Mouse (Mus musculus) CD4-positive helper T cell, adult 2 months (primary cell): ENCODE results near the gene Gm26558.

Experiments
- DNase-seq: peaks from one replicate; pipeline ENCODE4 v3.0.0-alpha.2; 2012; ENCODE audit warnings: low read depth, missing footprints, low spot score

Gm26558 gene

DNA sequence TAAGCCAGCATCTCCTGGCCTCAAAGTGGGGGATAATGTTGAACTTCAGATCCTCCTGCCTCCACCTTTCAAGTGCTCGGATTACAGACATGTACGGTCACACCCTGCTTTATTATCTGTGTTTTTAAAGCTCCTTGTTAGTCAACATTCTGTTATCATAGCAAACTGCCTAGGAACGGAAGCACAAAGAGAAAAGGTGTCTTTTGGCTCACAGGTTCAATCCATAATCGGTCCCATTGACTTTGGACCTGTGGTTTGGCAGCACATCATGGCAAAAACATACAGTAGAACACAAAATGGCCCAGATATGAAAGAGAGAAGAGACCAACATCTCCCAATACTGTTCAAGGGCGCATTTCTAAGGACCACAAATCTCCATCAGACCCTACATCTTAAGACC, 13.6 kb downstream of the Gm26558 start:
- no peak for DNase-seq

DNA sequence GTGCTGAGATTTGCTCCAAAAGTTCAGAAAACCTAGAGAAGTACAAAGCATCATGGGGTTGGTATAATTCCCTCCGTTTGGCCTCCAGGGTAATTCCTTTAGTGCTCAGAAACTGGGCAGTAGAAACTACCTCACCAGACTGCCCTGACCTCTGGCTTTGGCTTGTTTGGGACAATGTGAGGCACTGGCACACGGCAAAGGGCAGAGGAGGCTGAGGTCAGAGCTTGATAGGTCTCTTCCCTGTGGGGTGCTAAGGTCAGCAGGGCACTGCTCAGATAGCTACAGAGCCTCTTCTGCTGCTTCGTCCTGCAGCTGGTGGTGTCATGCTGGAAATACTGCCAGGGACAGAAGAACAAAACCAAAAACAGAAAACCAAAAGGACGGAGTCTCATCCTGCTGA, 14.2 kb downstream of the Gm26558 start:
- DNase-seq: no peak

DNA sequence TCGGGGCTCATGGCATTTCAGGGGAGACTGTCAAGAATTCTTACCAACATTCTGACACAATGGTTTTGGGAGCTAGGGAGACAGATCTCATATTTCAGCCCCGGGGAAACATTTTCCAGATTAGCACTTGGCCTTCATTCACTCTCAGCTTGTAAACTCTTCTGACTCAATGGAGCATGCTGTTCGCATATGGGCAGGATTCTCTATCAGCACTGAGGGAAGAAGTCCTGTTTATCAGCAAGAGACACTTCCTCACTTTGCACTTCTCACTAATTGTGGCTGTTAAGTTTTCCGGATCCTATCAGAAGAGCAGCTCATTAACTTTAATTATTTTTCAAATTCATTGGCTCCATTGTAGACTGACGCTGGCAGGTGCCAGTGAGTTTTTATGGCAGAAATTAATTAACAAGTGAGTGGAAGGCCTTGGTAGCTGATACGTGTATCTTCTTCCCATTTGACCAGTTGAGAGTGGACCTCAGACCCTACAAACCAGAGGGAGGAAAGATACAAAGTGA, 16.6 kb downstream of the Gm26558 start:
- DNase-seq: no peak

DNA sequence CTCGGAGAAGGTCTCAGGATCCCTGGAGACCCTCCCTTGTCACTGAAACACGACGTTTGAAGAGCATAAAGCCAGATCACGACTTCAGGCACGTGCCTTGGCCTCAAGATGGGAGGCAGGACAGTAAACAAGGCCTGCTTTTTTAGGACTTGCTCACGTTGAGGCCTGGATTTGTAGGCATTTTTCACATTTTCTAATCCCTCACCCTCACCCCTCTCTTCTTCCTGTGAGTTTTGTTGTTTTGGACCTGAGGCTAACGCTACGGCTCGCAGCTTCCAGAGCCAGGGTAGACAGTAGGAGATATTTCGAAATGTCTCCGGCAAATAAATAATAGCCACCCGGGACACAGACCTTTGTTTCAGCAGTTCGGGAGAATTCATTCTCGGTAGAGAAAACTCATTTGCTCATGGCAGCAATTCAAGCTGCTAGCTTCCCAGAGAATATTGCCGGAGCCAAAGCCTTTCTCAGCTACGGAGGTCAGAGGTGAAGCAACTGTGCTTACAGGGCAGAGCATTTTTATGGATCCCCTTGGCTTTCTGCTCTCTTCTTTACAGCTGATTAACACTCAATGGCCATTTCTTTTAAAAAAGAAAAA, 18.8 kb downstream of the Gm26558 start:
- DNase-seq: no peak

DNA sequence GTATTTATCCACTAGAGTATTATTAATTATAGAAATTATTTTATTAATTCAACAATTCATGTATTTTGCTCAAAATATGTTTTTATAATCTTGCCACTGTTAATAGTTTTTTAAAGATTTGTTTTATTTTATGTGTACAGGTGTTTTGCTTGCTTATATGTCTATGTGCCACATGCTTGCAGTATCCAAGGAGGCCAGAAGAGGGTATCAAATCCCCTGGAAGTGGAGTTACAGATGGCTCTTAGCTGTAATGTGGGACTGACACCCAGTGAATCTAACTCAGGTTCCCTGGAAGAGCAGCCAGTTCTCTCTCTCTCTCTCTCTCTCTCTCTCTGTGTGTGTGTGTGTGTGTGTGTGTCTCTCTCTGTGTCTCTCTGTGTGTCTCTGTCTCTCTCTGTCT, 20.9 kb downstream of the Gm26558 start:
- no peak for DNase-seq

DNA sequence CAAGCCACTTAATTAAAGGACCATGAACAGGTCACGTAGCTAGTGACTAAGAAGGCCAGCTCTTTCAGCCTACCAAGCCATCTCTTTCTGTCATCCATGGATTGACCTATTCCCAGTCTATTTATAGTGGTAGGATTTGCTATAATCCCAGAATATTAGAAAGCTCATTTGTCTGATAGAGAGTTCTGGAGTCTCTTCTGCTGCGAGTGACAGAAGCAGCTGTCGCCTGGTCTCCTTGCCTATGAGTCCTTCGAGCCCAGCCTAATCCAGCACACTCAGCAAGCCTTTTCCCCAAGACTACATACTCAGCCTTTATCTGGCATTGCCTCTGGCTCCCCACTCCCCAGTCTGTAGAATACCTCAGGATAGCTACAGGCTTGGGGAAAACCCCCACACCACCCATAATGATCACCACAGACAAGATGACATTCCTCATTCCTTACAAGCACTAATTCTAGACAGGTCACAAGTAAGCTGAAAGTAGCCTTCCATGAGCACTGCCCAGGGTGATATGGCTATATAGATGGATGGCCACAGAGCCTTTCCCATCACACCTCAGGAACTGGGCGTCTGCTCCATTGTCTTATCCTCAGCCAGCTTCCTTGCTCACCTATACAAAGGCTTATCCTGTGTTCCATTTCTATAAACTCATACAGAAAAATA, 27.7 kb downstream of the Gm26558 start:
- DNase-seq: no peak

DNA sequence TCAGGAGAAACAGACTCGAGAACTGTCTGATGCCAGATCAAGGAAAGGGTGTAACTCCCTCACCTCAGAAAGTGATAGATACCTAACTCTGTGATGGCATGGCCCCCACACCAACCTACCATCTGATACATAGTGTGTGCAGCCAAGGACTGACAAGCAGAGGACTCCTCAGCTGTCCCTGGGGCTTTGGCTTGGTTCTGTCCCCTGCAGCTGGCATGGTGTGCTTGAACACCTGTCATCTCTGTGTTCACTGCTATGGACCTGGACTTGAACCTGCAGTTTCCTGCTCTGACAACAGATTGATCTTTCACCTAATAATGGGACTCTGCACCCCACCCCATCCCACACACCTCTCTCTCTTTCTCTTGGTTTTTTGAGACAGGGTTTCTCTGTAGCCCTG, 29.5 kb downstream of the Gm26558 start:
- no peak for DNase-seq

DNA sequence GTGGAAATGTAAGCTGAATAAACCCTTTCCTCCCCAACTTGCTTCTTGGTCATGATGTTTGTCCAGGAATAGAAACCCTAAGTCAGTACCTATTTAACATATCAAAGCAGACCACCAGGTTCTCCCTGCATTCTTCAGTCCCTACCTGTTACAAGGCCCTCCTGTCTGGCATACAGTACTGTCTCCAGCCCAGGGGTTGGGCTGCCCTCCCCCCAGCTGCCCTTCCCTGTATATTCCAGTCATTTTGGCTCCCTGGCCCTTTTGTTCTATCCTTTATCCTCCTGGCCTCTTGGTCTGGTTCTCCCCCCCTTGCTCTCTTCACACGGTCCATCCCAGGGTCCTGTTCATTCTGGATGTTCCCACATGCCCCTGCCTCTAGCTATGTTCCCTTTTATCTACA, 30.6 kb downstream of the Gm26558 start:
- no peak for DNase-seq

DNA sequence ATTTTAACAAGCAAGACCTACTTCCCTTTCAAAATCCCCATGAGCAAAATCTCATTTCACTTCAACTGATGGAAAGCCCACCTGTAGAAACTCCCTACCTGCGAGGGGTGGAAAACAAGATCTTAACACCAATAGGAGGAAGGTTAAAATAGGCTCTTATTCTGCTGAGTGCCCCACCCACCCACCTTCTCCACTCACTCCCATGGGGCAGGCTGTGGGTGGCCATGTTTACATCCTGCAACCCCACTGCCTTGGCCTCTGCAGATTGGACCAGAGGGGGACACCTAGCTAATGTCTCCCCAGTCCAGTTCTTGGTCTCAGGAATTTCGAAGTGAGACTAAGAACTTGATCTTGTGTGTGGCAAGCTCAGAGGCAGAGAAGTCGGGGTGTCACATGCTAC, 32.0 kb downstream of the Gm26558 start:
- no peak for DNase-seq

DNA sequence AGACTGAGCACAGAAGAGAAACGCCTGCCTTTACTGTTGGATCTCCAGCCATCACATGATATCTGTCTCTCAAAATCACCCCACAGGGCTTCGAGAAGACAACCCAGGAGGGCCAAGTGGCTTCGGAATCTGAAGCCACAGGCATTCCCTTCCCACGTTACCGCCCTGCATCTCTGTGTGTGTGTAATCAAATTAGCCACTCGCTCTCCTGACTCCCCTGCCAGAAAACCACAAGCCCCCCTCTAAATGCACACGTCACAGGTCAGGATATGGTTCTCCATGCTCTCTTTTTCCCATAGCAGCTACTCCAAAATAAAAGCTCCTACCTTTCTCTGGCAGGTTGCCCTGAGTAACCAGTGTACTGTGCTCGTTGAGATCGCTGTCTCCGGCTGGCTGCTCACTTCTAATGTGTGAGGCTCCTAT, 32.6 kb downstream of the Gm26558 start:
- DNase-seq: no peak

DNA sequence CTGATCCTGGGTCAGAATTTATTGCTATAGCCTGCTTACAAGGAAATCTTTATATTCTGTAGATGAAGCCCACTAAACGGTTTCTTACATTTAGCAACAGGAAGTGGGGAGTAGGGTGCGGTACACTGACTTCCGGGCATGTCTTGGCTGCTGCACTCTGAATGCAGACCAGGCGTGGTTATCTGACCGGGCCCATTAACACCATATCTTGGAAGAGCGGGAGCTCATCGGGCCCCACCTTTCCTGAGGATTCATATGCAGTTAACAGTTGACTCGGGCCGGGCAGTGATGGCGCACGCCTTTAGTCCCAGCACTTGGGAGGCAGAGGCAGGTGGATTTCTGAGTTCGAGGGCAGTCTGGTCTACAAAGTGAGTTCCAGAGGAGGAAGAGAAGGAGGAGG, 33.5 kb downstream of the Gm26558 start:
- no peak for DNase-seq

DNA sequence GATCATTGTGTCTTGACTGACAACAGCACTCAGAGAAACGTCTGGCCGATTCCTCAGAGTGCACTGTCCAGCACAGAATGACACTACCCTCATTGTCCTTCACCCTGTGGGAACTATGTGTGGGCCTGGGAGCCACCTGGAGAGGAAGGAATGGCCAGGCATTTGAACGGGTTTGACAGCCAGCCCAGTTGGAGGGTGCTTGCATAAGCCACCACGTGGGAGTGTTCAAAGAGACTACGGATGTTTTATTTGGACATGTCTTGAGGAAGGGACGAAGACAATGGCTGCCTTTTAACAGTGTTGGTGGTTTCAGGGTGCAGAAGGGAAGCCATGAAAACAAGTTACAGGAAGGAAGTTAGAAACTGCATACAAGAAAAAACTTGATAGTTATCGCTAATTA, 36.1 kb downstream of the Gm26558 start:
- no peak for DNase-seq

DNA sequence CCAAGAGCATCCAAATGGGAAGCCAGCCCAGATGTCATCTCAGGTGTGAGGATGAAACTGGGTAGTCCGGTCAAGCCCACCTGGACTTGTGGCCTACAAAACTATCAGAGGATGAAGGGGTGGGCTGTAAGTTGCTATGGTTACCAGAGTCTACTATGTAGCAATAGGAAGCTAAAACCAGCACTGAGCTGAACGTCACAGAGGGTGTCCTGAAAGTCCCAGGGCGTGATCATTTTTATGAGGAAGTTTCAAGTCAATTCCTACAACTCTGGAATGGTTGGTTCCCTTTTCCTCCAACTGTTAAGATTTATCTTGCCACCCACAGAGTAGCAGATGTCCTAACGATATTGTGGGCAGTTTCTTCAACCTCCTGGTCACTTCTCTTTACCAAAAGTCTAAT, 39.7 kb downstream of the Gm26558 start:
- DNase-seq: no peak

DNA sequence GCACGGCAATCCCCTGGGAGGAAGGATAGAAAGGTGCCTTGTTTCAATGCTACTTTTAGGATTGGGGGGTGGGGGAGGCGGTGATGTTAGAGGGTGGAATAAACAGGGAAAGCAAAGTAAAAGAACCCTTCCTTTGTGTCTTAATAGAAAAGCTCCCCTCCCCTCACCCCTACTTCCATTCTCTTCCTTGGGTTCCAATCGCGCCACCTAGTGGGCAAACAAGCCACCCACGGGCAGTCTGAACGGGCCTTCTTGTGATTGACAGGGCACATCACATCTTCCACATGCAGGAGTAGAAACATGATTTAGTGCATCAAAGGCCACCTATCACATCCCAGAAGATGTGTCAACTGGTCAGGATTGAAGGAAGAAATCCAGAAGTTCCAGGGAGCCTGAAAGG, 41.7 kb downstream of the Gm26558 start:
- peak; percentile 25 for DNase-seq

DNA sequence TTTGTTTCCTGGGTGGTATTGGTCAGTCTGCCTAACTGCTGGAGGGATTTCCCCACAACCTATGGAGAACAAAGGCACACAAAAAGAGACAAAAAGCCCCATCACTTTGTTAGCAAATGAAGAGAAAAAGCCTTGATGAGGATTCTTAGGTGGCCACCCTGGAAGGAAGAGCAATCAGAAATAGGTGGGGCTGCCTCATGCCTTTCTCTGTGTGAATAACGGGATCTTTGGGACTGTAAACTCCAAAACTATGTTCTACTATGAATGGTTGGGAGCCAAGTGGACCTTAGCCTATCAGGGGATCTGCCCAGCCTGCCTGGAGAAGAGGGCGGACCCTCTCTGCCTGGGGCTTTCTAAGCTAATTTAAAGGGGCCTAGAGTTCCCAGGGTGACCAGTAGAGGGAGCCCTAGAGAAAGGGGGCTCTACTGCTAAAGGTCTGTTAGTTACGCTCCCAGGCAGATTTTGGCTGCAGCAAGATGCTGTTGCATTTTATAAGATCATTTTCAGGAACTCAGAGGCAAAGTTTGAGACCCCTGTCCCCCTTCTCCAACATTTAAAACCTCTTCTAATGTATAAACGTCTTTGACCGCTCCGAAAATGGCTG, 42.6 kb downstream of the Gm26558 start:
- DNase-seq: peak; percentile 9

DNA sequence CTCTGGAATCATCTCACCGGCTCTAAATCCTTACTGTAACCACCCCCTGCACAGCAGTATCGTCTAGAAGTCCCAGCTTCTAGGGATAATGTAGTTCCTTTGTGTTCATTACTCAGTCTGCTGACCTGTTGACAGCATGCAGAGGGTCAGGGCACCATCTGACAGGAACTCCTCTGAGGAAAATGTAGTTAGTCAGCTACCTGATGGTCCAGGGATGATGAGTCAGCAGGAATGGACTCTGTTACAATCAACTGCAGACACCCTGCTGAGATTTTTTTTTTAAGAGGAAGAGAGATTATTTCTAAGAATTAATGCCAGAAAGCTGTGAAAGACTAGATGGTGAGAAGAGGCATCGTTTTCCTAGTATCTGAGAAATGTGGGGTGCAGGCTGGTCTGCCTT, 45.3 kb downstream of the Gm26558 start:
- no peak for DNase-seq

DNA sequence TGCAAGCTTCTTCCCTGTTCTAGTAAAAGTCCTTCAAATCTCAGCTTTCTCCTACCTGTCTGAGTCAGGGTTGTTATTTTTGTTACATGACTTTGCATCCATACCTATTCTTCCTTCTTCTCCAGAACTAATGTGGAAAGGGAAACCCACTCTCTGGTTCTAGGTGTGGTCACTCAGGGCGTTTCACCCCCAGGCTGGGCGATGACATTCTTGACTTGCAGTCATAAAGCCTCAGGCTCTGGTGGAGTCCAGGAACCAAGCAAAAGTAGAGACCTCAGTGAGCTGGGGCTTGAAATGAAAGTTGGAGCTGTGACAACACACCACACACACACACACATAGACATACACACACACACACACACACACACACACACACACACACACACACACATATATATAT, 45.8 kb downstream of the Gm26558 start:
- DNase-seq: no peak

DNA sequence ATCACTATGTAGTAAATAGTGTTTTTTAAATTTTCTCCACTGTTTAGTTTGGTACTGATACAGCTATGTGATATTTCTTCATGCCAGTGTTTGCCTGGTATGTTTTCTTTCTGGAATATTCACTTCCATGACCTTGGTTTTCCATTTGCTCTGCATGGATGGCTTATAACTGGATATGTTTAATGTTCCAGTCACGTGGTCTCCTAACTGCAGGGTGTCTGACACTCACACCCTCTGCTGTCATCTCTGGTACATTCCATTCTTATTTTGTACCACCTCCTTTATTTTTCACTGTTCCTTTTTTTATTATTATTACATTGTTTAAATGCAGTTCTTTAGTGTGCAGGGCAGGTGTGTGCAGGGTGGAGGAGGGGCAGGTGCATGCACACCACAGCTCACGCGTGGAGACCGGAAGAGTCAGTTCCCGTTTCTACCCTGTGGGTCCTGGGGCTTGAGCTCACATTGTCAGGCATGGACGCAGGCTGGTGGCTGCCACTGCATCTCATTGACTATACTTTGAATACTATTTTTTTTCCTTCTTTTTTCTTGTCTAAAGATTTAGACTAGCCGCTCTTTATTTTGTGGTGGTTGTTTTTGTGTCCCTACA, 47.1 kb downstream of the Gm26558 start:
- no peak for DNase-seq
